8 mouse cellular contexts compared by ENCODE assay signal in the genomic region with DNA sequence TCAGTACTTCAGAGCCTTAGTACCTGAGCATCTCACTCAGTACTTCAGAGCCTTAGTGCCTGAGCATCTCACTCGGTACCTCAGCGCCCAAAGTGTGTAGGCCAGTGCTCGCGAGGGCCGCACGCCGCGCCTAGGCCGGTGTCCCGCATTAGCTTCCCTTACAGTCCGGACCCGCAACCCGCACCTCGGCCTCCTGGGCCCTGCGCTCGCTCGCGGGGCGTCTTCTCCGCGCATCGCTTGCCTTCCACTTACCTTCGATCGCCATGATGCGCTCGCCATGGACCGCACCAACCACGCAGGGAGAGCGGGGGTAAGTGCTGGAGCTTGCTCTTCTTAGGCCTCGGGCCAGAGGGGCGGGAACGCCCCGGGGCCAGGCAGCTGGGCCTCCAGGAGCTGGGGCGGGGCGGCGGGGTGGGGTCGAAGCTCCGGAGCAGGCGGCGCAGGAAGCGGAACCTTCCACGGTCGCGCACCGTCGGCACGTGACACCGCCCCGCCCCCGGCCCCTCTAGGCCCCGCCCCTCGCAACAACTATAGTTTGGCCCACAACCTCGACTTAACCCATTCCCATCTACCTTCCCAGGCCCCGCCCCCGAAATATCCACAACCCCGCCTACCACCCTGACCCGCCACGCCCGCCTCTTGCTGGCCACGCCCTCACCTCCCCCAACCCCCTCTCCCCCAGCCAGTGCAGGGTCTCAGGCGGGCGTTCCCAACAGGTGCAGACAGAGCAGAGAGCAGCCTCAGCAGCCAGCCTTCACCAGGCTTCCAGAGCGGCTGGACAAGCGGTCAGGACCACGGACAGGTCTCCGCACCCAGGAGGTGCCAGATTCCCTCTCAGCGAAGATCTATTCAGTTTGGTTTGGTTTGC. TPM values are rescaled to one million over a fixed set of nuclear protein-coding genes. Genes with fewer than 3 reads are reported as not detected.
DNase-seq lines count a peak whose midpoint lies in the region; ATAC-seq lines count a peak whose summit lies in the region.

A gene (minus strand): TSS at position 405 of the 868 bp plus-strand sequence.

- ATAC-seq in forebrain, embryonic 11.5 days (replicated peaks; ENCODE audit: low FRiP score), result peak; percentile 97

- peak within 1 kb of the TSS; percentile 73 for H3K9ac ChIP-seq in forebrain, embryonic 11.5 days (ENCODE audit: low read length)

- H3K27ac ChIP-seq in forebrain, embryonic 11.5 days (ENCODE audit: low read depth, low read length), result 0 out of 2 replicates have a peak within 1 kb of the TSS, but pooled peaks have one; percentile 25

- H3K4me2 ChIP-seq in forebrain, embryonic 11.5 days (ENCODE audit: low read depth, low read length, severe bottlenecking), result peak within 1 kb of the TSS; percentile 93

- no peaks in the 10 kb centered on the region for H3K27me3 ChIP-seq in forebrain, embryonic 11.5 days (ENCODE audit: control insufficient read depth, insufficient read depth, low read length)

- H3K4me1 ChIP-seq in forebrain, embryonic 11.5 days (replicated peaks; ENCODE audit: control insufficient read depth, insufficient read depth, low read length), result peaks cover 5% of the 10 kb centered on the region

- under 1% methylated on average over 57 of the region's 67 CpGs for WGBS in forebrain, embryonic 11.5 days

- no peaks in the 10 kb centered on the region for H3K9me3 ChIP-seq in forebrain, embryonic 11.5 days (ENCODE audit: control insufficient read depth, low read length)

- peak within 1 kb of the TSS; percentile 55 for H3K4me3 ChIP-seq in forebrain, embryonic 11.5 days (ENCODE audit: low read depth, low read length)

- peak; percentile 91 for DNase-seq in Muller cell, postnatal 12 days (ENCODE audit: inconsistent ontology term)
- DNase-seq in c-Kit-positive CD71-positive TER-119-positive erythroid progenitor cells, embryonic 14.5 days (ENCODE audit: low spot score), result peak; percentile 85
- DNase-seq in forebrain, embryonic 11.5 days (ENCODE audit: low spot score), result peak; percentile 96
- peak; percentile 75 for DNase-seq in heart, postnatal 4 days
- DNase-seq in layer of hippocampus, adult 9-11 months, result peak; percentile 57
- DNase-seq in lung, postnatal 10 days, result peak; percentile 71
- peak; percentile 93 for DNase-seq in retina, postnatal 1 day
- peak; percentile 30 for DNase-seq in urinary bladder, adult 2 months (ENCODE audit: low spot score)

- no peaks in the 10 kb centered on the region for H3K36me3 ChIP-seq in forebrain, embryonic 11.5 days (ENCODE audit: control insufficient read depth, insufficient read depth, low read length)

RNA-seq across cellular contexts. Expression of the gene that starts here (rescaled TPM):
- polyA plus RNA-seq in forebrain, embryonic 11.5 days (2014; fragmentation: Nextera tagmentation; extraction: Ambion mirVana), result 8.4 and 8.8 TPM in 2 replicates
- under 1 TPM; 0.29 TPM for total RNA-seq in heart, postnatal 4 days (2021)
- 1.1 and 1.2 TPM in 2 replicates for polyA plus RNA-seq in urinary bladder, adult 2 months (2012; rRNA removed)

Comparison
In these comparisons a context has a peak if more than half of its experiments do, and no peak if none do; other contexts are left out.
1. Peak in every context shown above with its lines: DNase-seq, ATAC-seq, H3K4me3 ChIP-seq and H3K27ac ChIP-seq.
2. Peak in DNase-seq in heart, postnatal 4 days; RNA of the gene not detected or under 1 TPM.
3. DNase-seq: peak in every context shown above with its lines; median percentile 96 in forebrain, embryonic 11.5 days; 93 in retina, postnatal 1 day; 91 in Muller cell, postnatal 12 days; 85 in c-Kit-positive CD71-positive TER-119-positive erythroid progenitor cells, embryonic 14.5 days; 75 in heart, postnatal 4 days; 71 in lung, postnatal 10 days; 57 in layer of hippocampus, adult 9-11 months; 30 in urinary bladder, adult 2 months.